Mouse (Mus musculus) E14TG2a.4 (cell line): ENCODE results near the gene Dstyk.
A peak's percentile ranks its signal among the peaks of the same experiment; 100 is the strongest.
"Not testable (repeated sequence)": the region's sequence is repeated elsewhere in the genome, so short reads cannot be mapped to it uniquely, and the experiment has no call there.

ENCODE experiments used
- H3K27me3 ChIP-seq: 2 replicates; pipeline ENCODE4 v1.6.1; 2014; ENCODE audit warnings: low read length, control low read depth; ENCODE audit not compliant: insufficient read depth
- H3K36me3 ChIP-seq: 2 replicates; pipeline ENCODE4 v1.6.1; 2014; ENCODE audit warnings: low read length, control low read depth; ENCODE audit not compliant: insufficient read depth
- H3K4me1 ChIP-seq: replicated peaks from 2 replicates; pipeline ENCODE4 v1.6.1; 2014; ENCODE audit warnings: low read depth, low read length, control low read depth
- H3K4me3 ChIP-seq: replicated peaks from 2 replicates; pipeline ENCODE4 v1.5.1; 2014; ENCODE audit warnings: mild to moderate bottlenecking, low read length
- H3K9me3 ChIP-seq: 2 replicates; pipeline ENCODE4 v1.6.1; 2014; ENCODE audit warnings: low read length, control low read depth
- CTCF ChIP-seq: conservative IDR thresholded peaks from 2 replicates; pipeline ENCODE4 v1.5.1; 2014; ENCODE audit warnings: low read length
- NANOG ChIP-seq: IDR thresholded peaks from 2 replicates; pipeline ENCODE4 v1.6.1; 2014; ENCODE audit warnings: borderline replicate concordance, low read length, mixed read lengths
- POU5F1 ChIP-seq: IDR thresholded peaks from 2 replicates; pipeline ENCODE4 v1.6.1; 2014; ENCODE audit warnings: low read length, borderline replicate concordance

The Dstyk gene

DNA sequence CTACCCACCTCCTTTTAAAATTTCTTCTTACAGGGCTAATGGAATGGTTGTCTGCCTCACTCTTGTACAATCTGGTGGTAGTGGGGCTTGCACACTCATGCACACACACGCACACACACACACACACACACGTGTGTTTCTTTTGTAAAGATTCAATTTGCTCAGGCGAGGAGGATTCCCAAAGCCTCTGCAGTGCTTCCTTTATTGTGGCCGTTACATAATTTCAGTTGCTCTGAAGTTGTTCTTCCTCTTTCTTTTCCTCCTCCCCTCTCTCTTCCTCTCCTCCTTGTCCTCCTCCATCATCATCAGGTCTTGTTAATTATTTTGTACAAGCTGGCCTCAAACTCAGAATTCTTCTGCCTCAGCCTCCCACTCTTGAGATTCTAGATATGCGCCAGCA, 20.0 kb downstream of the Dstyk start:
- TF ChIP-seq POU5F1 = no peak
- TF ChIP-seq NANOG = no peak
- no peak for TF ChIP-seq CTCF
- H3K4me3 ChIP-seq = no peak overlapping the region
- no peaks in the 10 kb centered on the region for H3K9me3 ChIP-seq
- H3K36me3 ChIP-seq = peaks cover 7% of the 10 kb centered on the region
- H3K4me1 ChIP-seq = peaks cover 11% of the 10 kb centered on the region
- no peaks in the 10 kb centered on the region for H3K27me3 ChIP-seq

DNA sequence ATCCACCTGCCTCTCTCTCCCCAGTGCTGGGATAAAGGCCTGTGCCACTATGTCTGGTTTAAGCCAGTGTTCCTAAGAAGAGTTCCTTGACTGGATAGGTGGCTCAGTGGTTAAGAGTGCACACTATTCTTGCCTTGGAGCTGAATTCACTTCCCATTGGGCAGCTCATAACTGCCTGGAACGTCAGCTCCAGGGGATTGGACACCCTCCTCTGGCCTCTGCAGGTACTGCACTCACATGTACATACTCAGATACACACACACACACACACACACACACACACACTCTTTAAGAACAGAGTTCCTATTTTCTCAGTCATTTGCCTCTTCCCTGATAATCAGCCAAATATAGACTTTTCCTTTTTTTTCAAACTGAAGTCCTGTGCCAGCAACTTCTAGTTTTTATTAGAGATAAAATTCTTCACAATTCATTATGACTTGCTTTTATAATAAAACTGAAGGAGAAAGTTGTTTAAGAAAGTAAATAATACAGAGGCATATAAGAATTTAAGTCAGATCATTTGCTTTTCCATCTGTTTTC, 23.6 kb downstream of the Dstyk start:
- TF ChIP-seq NANOG (no peak), CTCF (peak; percentile 28; the same call in 1 of the 2 replicates)
- no peaks in the 10 kb centered on the region for H3K27me3 ChIP-seq
- H3K9me3 ChIP-seq = no peaks in the 10 kb centered on the region
- H3K4me1 ChIP-seq = 0 out of 2 replicates have a peak, but pooled peaks cover 3% of the 10 kb centered on the region
- H3K36me3 ChIP-seq = no peaks in the 10 kb centered on the region; the same call in 1 of the 2 replicates
- H3K4me3 ChIP-seq = no peak overlapping the region

DNA sequence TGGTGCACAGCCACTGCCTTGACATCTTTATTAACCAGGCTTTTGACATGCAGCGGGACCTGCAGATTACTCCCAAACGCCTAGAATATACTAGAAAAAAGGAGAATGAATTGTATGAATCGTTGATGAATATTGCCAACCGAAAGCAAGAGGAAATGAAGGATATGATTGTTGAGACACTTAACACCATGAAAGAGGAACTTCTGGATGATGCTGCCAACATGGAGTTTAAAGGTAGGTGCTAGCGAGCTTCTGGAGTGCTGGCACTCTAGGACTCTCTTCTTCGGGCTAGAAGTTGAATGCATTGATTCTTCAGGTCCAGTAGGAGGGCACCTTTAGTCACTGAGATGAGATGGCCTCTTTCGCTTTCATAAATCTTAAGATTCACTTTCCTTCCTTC, 32.4 kb downstream of the Dstyk start:
- peaks cover 29% of the 10 kb centered on the region for H3K36me3 ChIP-seq
- H3K4me3 ChIP-seq = no peak overlapping the region
- no peaks in the 10 kb centered on the region for H3K4me1 ChIP-seq
- H3K27me3 ChIP-seq = no peaks in the 10 kb centered on the region
- TF ChIP-seq NANOG (no peak), CTCF (no peak), POU5F1 (no peak)
- no peaks in the 10 kb centered on the region for H3K9me3 ChIP-seq

DNA sequence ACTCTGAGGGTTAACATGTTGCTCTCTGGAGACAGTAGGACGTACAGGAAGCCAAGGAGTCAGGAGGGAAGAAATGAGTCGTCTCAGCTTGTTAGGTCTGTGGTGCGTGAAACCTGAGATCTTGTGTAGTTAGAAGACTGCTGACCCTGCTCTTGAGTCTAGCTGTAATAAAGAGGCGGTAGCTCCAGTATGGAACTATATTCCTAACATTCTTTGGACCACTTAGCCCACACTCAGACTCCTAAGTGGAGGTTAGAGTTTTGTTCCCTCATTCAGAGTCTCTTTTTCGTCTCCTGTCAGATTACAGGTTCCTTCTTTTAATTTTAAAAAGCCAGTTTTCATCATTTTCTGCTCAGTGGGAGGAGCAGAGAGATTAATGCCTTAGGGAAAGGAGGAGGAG, 47.3 kb downstream of the Dstyk start:
- H3K9me3 ChIP-seq = no peaks in the 10 kb centered on the region
- peaks cover 36% of the 10 kb centered on the region for H3K36me3 ChIP-seq
- no peaks in the 10 kb centered on the region for H3K27me3 ChIP-seq
- no peak overlapping the region for H3K4me3 ChIP-seq
- H3K4me1 ChIP-seq = peaks cover 47% of the 10 kb centered on the region
- TF ChIP-seq NANOG = no peak
- TF ChIP-seq POU5F1 = no peak
- no peak for TF ChIP-seq CTCF

DNA sequence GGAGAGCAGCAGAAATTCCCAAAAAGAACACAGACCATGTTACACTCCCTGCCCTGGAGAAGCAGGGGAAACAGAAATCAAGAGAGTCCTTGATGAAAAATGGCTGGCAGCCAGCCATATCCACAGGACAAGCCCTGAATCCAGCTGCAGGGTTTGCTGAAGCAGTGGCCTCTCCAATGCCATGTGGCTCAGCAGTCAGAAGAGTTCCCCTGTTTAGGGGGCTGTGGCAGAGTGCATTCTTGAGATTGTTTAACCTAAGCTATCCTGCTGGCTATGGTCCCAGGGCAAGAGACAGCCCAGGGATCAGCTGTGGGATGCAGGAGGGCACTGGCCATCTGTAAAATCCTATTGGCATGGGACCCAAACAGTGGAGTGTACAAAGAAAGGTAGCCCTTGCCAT, 51.6 kb downstream of the Dstyk start:
- TF ChIP-seq NANOG (no peak), CTCF (no peak), POU5F1 (no peak)
- H3K27me3 ChIP-seq = no peaks in the 10 kb centered on the region

DNA sequence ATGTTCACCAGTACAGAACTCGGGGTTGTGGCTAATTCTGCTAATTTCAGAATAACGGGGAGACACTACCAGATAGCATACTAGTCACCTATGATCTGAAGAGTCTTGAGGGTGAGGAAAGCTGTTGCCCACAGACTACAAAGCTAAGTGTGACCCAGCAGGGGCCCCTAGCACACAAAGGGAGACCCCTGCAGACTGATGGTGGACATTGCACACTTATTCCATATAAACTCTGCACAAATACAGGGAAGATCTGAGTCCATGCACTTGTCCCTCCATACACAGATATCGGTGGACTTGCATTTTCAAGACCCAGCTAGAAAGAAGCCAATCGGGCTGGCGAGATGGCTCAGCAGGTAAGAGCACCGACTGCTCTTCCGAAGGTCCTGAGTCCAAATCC, 52.2 kb downstream of the Dstyk start:
- H3K36me3 ChIP-seq = peaks cover 16% of the 10 kb centered on the region
- peaks cover 81% of the 10 kb centered on the region for H3K4me1 ChIP-seq
- H3K27me3 ChIP-seq = no peaks in the 10 kb centered on the region
- peak overlapping the region; percentile 35; the same call in 1 of the 2 replicates for H3K4me3 ChIP-seq
- no peaks in the 10 kb centered on the region for H3K9me3 ChIP-seq
- TF ChIP-seq POU5F1 = no peak
- peak; percentile 22; the same call in 1 of the 2 replicates for TF ChIP-seq CTCF

More for the DNA sequence above, 51.6 kb downstream of the Dstyk start:
- peaks cover 76% of the 10 kb centered on the region for H3K4me1 ChIP-seq
- no peak overlapping the region for H3K4me3 ChIP-seq
- H3K9me3 ChIP-seq = no peaks in the 10 kb centered on the region
- peaks cover 17% of the 10 kb centered on the region for H3K36me3 ChIP-seq

DNA sequence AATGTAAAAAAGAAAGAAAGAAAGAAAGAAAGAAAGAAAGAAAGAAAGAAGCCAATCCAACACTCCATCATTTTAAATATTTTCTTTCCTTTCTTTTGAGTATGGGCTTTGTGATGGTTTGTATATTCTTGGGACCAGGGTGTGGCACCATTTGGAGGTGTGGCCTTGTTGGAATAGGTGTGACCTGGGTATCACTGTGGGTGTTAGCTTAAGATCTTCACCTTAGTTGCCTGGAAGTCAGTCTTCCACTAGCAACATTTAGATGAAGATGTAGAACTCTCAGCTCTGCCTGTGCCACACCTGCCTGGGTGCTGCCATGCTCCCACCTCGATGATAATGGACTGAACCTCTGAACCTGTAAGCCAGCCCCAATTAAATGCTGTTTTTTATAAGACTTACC, 52.7 kb downstream of the Dstyk start:
- H3K9me3 ChIP-seq, H3K27me3 ChIP-seq: not testable (repeated sequence)
- Histone ChIP-seq H3K4me1 (peaks cover 84% of the 10 kb centered on the region), H3K36me3 (peaks cover 18% of the 10 kb centered on the region), H3K4me3 (peak overlapping the region; percentile 71)

DNA sequence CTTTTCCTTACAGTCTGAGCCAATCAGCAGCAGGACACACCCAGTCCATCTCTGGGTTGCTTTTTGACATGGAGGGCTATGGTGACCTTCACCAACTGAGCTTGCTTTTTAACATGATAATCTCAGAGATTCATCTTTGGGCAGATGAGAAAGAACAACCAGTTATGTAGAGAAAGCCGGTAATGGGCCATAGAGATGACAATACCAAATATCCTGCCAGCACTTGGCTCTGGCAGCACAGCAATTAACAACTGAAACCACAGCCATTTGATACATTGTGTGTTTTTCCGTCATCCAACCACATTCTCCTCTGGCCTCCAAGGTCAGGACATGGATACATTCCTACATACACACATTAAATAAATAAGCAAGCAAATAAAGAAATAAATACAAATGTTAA, 53.7 kb downstream of the Dstyk start:
- Histone ChIP-seq H3K9me3 (no peaks in the 10 kb centered on the region), H3K4me1 (peaks cover 83% of the 10 kb centered on the region), H3K4me3 (peak overlapping the region; percentile 71), H3K36me3 (peaks cover 24% of the 10 kb centered on the region), H3K27me3 (no peaks in the 10 kb centered on the region)
- TF ChIP-seq CTCF = no peak
- TF ChIP-seq POU5F1 = peak; percentile 27; the same call in 1 of the 2 replicates
- peak; percentile 100 for TF ChIP-seq NANOG

DNA sequence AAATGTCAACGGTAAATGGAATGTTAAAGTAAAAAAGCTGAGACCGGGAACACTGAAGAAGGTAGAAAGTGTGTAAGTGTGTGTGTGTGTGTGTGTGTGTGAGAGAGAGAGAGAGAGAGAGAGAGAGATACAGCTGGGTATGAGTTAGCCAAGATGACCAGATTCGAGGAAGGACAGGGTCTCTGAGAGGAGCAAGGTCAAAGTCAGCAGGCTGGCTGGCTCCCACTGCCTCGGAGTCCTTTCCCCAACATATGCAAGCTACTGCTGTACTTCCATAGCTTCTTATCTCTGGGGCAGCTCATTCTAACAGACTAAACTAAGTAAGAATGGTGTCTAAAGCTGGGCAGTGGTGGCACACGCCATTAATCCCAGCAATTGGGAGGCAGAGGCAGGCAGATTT, 54.1 kb downstream of the Dstyk start:
- peak overlapping the region; percentile 71 for H3K4me3 ChIP-seq
- peaks cover 24% of the 10 kb centered on the region for H3K36me3 ChIP-seq
- peaks cover 83% of the 10 kb centered on the region for H3K4me1 ChIP-seq
- H3K27me3 ChIP-seq = no peaks in the 10 kb centered on the region
- no peak for TF ChIP-seq NANOG
- no peak for TF ChIP-seq POU5F1
- TF ChIP-seq CTCF = no peak
- H3K9me3 ChIP-seq = no peaks in the 10 kb centered on the region
